Mouse (Mus musculus): ENCODE results near the gene Dock2.

DNA sequence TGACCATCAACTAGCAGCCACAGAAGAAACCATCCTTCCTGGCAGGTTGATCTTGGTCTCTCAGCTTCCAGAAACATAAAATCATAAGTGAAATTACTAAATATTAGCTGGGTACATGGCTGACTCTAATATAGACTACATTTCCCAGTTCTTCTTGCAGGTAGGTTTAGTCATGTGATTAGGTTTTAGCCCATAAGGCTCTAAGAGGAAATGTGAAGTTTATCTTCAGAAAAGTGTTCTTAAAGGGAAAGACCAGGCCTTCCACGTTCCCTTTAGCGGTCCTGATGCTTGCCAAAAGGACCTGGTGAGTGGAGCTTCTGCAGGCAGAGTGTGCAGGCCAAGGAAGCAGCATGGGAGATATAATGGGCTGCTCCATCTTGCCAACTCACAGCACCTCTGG, 2.9 kb downstream of the Dock2 start:
- no peak for TF ChIP-seq POLR2A (IDR thresholded peaks at IDR 0.05; ENCODE audit: low read depth, low read length)
- TF ChIP-seq CTCF (IDR thresholded peaks at IDR 0.05; ENCODE audit: extremely low read depth, insufficient read depth, insufficient read length, insufficient replicate concordance) = no peak

Measured in spleen, adult 2 months (tissue).